Mouse (Mus musculus): ENCODE measurements around the gene Gm15557. TPM values are rescaled to one million over a fixed set of nuclear protein-coding genes. Genes with fewer than 3 reads are reported as not detected.
"Not testable (repeated sequence)": the region's sequence is repeated elsewhere in the genome, so short reads cannot be mapped to it uniquely, and the experiment has no call there.

Gene Gm15557
- not detected in 2 replicates for total RNA-seq (2017)

DNA sequence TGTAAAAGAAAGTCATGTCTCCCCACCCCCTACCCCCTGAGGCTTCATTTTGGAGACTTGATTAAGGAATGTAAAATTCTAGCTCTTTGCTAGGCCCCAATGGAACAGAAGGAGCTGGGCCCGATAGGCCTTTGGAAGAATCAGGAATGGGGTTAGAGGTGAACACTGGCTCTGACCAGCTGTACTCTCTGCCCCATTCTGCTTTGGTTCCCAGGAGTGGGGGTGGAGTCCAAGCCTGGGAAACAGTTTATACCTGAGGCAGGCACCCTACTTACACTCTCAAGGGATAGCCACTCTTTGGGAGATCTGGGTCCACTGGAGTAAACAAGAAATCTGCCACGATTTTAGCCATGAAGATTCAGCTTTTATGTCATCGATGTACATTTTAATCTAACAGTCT is at the start of gene Gm15557:
Gene Gm15557, plus strand, starts transcription at position 48 of the 400 bp plus-strand sequence.
- ATAC-seq (replicated peaks in 1 of 2; ENCODE audit: insufficient read depth in 1 of 2, low FRiP score in 2 of 2, low TSS enrichment in 1 of 2, low read depth in 1 of 2, poor library complexity in 2 of 2, severe bottlenecking in 2 of 2): no peak

DNA sequence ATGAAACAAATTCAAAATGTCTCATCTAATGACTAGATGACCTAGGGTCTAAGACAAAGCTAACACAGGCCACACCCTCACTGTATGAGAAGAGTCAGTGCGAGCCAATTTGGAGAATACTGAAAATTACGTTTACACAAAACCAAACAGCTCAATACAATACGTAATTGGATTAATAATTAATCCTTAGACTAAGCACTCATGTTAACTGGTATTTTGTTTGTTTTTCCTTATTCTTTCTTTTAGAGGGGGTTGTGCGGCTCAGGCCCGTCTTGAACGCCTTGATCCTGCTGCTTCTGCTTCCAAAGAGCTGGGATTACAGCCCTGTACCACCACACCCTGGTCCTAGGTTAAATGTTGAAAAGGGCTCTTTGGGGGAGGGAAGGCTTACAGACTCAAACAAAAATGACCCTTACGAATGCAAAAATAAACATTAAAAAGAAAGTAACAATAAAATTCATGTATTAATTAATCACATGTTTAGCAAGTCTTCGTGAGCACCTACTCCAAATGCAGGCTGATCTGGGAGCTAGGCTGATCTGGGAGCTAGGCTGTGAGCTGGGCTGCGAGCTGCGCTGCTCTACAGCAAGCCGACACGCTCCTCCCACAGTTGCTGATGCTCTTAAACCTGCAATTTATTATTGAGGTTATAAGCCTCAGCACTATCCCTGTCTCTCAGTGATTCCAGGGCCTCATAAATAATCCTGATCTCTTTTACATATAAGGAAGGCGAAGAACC is 46.1 kb upstream of the Gm15557 start:
- no peak for ATAC-seq (replicated peaks in 1 of 2; ENCODE audit: insufficient read depth in 1 of 2, low FRiP score in 2 of 2, low TSS enrichment in 1 of 2, low read depth in 1 of 2, poor library complexity in 2 of 2, severe bottlenecking in 2 of 2)

DNA sequence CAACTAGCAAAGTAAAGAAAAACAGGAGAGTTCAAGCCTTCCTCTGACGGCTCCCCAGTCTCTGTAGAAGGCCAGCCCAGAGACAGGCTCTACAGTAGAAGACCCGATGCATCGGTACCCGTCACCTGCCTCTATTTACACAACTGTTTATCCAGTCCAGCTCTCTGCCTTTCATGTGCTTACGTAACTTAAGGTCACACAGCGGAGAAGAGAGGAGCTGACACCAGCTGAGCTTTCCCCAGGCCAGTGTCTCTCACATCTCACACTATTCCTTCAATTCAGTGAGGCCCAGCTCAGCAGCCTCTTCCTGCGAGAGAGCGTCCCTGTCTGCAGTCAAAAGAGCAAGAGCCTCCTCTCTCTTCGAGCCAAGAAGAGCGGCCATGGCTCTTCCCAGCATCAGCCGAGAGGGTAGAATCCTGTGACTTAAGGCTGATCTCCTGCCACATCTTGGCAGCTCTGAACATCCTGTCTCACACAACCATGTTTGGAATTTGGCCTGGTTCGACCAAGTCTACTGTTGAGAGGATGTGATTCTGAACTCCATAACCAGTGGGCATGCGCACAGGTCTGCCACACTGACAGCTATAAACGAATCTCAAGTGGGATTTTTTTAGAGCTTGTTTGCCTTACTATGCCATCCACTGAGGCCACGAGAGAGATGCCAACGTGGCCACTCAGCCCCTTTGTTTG is 45.3 kb upstream of the Gm15557 start:
- no peak for ATAC-seq (replicated peaks in 1 of 2; ENCODE audit: insufficient read depth in 1 of 2, low FRiP score in 2 of 2, low TSS enrichment in 1 of 2, low read depth in 1 of 2, poor library complexity in 2 of 2, severe bottlenecking in 2 of 2)

DNA sequence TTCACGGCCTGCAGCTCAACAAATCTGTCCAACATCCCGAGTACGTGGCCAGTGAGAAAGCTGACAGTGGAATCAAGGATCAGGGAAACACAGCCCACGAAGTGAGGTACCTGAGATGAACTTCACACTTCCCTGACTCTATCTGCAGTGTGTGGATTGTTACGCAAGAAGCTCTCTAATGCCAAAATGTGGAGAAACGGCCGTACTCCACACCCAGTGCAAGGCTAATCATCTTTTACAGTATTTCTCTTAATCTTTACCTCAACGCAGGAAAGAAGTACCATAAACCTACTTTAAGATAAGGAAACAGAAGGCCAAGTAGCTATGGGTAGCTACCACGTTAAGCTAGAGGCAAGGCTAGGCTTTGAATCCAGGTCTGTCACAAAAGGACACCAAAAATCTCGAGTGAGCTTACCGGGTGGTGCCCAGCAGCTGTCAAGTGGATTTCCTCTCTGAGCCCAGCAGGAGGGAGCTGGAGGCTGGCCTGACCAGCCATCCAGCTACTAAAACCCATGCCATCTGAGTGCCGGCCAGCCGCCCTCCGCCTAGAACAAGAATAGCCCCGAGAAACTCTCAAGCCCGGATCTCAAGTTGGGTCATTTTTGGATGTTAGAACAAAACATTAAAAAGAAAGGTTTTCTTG is 37.4 kb upstream of the Gm15557 start:
- no peak for ATAC-seq (replicated peaks in 1 of 2; ENCODE audit: insufficient read depth in 1 of 2, low FRiP score in 2 of 2, low TSS enrichment in 1 of 2, low read depth in 1 of 2, poor library complexity in 2 of 2, severe bottlenecking in 2 of 2)

DNA sequence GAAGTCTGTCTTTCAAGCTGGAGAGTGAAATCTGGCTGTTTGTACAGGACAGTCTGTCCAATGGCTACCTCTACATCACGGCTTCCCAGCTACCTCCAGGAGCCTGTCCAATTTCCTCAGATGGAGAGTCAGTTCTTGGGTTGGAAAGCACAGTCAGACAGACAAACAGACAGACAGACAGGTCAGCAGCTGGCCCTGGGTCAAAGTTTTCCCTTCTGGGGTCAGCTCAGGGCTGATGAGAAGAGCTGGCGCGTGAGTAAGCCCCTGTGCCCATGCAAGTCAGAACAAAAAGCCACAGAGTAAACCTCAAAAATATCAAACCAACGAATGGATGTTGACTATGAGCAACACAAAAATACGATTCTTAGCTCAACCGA is 36.9 kb upstream of the Gm15557 start:
- no peak for ATAC-seq (replicated peaks in 1 of 2; ENCODE audit: insufficient read depth in 1 of 2, low FRiP score in 2 of 2, low TSS enrichment in 1 of 2, low read depth in 1 of 2, poor library complexity in 2 of 2, severe bottlenecking in 2 of 2)

DNA sequence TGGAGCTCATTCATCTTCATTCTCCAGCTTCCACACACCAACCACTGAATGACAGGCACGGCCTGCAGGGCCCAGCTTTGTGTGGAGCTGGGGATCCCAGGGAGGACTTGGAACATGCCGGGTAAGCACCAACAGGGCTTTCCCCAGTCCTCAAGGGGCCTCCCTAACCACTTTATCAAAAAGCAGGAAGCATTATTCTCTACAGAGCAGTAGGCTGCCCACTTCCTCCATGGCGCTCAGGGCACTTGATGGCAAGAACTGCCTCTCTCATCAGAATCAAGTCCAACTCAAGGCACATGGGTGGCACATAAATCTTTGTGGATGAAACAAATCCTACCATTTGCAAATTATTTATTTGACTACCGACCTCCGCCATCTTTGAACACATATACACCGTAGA is 25.8 kb upstream of the Gm15557 start:
- ATAC-seq (replicated peaks in 1 of 2; ENCODE audit: insufficient read depth in 1 of 2, low FRiP score in 2 of 2, low TSS enrichment in 1 of 2, low read depth in 1 of 2, poor library complexity in 2 of 2, severe bottlenecking in 2 of 2): peak; percentile 49 to 51; a peak in 1 of 4 replicates

DNA sequence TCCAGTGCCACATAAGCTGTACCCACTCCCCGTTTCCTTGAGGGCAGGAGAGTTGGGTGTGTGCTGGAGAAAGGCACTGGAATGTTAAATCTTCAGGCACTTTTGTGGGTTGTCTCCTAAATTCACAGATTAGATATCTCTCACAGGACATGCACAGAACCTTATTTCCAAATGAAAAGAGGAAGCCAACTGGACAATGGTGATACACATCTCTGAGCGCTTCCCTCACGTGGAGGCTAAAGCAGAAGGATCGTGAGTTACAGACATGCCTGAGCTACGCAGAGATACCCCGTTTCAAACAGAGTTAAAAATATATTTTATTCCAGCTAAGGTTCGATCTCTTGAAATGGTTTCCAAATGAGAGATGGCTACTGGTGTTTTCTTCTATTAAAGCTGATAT is 17.4 kb upstream of the Gm15557 start:
- ATAC-seq (replicated peaks in 1 of 2; ENCODE audit: insufficient read depth in 1 of 2, low FRiP score in 2 of 2, low TSS enrichment in 1 of 2, low read depth in 1 of 2, poor library complexity in 2 of 2, severe bottlenecking in 2 of 2): no peak

DNA sequence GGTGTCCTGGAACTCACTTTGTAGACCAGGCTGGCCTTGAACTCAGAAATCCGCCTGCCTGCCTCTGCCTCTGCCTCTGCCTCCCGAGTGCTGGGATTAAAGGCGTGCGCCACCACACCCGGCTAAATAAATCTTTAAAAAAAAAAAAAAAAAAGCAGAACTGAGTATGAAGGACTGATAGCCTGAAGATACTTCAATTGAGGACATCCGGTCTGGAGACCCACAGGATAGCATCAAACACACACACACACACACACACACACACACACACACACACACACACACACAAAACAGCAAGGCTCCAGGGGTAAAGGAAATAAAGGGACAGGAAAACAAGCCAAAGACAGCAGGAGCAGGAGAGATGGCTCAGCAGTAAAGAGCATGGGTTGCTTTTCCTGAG is 15.3 kb upstream of the Gm15557 start:
- not testable (repeated sequence) for ATAC-seq (replicated peaks in 1 of 2; ENCODE audit: insufficient read depth in 1 of 2, low FRiP score in 2 of 2, low TSS enrichment in 1 of 2, low read depth in 1 of 2, poor library complexity in 2 of 2, severe bottlenecking in 2 of 2)

DNA sequence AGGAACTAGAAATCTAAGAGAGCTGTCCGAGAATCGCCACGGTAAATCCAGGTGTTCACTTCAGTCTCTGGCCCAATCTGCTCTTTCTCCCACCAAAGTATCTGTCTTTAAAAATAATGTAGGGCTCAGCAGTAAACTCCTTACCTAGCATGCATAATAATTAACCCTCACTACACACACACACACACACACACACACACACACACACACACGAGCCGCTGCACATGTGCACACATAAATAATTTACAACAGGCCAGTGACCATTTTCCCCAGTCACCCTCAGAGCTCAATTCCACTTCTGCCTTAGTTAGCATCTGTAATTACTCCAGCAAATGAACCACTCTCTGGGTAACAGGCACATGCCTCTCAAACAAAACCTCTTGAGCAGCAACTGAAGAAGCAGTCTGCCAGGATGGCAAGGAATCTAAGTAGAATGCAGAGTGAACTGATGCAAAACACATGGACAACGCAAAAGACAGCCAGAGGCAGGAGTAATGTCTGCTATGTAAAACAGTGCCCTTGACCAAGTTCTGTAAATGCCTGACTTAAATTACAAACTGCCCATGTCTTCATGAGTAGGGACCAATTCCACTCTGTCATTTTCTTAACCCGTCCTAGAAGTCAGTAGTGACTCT is 11.7 kb upstream of the Gm15557 start:
- ATAC-seq (replicated peaks in 1 of 2; ENCODE audit: insufficient read depth in 1 of 2, low FRiP score in 2 of 2, low TSS enrichment in 1 of 2, low read depth in 1 of 2, poor library complexity in 2 of 2, severe bottlenecking in 2 of 2): no peak

DNA sequence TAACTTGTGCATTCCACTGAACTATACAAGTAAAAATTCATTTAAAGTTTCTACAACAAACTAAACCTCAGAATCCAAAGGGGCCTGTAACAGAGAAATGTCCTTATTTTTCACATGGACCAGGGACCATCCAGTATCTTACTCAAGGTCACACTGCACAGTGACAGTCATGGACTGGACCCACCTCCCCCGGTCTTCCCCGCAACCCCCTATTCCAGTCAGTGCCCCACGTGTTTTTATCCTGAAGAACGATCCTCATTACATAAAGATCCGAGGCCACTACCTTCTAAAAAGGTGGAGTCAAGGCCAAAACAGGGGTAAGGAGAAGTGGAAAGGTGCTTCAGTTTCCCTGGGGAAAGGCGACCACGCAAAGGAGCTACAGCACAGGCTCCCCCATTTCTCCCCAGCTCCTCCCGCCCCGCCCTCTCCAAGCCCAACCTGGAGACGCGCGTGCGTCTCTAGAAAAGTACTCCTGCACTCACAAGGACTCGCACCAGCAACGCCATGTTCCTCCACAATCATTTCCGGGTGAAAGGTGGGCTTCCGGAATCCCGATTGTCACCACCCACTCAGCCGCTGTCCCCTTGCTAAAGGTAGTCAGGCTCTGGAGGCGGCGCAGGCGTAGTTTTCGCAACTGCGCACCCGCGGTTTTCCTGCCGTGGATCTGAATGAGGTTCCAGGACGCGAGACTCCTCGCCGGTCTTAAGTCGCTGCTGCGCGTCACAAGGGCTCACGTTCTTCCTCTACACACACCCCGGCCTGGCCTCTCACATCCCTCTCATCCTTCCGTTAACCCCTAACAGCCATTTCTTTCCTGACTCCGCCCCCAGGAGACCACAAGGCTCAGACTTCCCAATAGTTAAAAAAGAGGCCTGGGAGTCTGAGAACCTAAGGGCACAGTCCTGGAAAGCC is 10.7 kb upstream of the Gm15557 start, which contains the start of gene Uqcc1:
Gene Uqcc1, minus strand, starts transcription at position 780 of the 912 bp plus-strand sequence.
- ATAC-seq (replicated peaks in 1 of 2; ENCODE audit: insufficient read depth in 1 of 2, low FRiP score in 2 of 2, low TSS enrichment in 1 of 2, low read depth in 1 of 2, poor library complexity in 2 of 2, severe bottlenecking in 2 of 2): peak; percentile 94 to 98

DNA sequence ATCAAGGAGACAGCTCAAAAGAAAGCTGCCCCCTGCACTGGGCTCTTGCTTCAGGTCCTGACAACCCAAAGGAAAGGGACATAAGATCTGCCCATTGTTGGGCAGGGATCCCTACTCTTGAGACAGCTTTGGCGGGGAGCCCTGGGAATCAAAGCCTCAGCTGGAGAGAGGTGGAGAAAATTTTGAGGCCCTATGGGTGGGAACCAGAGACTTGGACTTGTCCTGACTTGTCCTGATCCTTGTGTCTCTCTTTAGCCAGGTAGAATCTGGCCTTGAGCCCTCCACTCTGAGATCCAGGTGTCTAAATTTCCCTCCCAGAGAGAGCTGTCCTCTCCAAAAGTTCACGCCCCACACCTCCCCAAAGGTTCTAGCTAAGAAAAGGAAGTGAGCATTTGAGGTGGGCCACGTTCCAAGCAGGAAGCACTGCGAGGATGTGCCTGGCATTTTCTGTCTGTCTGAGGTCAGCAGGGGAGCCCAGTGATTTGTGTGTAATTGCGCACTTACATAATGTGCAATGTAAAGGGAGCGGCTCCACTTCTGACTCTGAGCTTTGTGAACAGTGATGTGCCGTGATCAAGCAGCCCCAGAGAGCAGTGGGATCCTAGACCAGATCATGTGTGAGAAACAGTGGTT is 515 bp upstream of the Gm15557 start:
- ATAC-seq (replicated peaks in 1 of 2; ENCODE audit: insufficient read depth in 1 of 2, low FRiP score in 2 of 2, low TSS enrichment in 1 of 2, low read depth in 1 of 2, poor library complexity in 2 of 2, severe bottlenecking in 2 of 2): peak; percentile 74 to 82; a peak in 3 of 4 replicates

DNA sequence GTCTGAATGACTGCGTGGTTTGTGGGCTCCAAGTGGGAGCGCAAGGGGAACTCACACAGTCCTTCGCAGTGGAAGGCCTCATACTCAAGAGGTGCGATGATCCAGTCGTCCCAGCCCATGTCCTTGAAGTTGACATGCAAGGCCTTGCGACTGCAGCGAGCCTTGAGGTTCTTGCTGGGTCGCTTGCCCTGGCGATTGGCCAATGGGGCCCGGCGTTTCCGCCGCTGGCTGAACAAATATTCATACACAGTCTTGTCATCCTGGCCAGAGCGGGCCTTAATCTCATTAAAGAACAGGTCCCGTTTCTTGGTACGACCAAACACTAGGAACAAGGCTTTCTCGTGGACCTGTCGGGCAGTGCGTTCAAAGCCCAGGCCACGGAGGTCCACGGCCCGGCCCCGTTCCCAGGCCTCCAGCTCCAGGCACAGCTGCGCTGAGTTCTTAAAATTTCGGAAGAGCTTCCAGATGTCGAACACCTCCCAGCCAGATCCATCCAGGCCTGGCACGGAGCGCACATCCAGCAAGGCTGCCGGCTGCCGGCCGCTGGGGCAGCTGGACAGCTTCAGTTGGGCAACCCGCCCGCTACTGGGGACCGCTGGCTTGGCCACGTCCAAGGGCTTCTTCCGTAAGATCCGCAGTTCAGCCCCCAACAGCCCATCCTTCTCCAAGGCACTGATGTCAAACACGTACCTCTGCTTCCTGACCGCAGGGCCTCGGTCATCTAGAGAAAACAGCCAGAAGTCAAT is 1.3 kb downstream of the Gm15557 start:
- ATAC-seq (replicated peaks in 1 of 2; ENCODE audit: insufficient read depth in 1 of 2, low FRiP score in 2 of 2, low TSS enrichment in 1 of 2, low read depth in 1 of 2, poor library complexity in 2 of 2, severe bottlenecking in 2 of 2): no peak

DNA sequence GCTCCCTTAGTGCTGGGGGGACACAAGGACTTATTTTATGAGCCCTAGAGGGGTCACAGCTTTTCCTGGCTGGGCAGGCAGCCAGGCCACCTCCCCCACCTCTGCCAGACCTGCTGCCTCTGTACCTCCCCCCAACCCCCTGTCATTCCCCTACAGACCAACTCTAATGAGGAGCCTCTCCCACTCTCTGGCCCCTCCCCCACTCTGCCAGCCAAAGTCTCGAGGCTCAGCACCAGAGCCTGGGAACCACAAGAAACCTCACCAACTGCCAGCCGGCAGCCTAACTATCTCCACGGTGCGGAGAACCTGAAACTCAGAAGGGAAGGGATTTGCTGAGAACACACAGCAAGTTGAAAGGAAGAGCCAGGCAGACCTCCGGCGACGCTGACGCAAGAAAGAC is 2.9 kb downstream of the Gm15557 start:
- ATAC-seq (replicated peaks in 1 of 2; ENCODE audit: insufficient read depth in 1 of 2, low FRiP score in 2 of 2, low TSS enrichment in 1 of 2, low read depth in 1 of 2, poor library complexity in 2 of 2, severe bottlenecking in 2 of 2): no peak

DNA sequence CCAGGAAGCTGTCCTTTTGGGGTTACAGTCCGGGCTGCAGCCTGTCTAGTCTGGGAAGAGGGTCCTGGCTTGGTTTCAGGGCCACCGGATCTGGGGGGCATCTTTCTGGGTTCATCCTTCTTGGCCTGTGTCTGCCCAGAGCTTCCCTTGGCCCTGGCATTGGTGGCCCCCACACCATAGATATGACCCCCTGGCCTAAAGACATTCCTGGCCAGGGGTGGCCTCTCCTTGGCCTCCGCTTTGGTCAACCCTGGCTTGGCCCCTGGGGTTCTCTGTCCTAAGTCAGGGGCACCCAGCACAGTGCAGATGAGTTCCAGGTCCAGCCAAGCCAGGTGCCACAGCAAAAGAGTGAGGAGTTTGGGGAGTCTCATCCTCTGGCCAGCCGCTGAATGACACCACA is 4.2 kb downstream of the Gm15557 start:
- no peak for ATAC-seq (replicated peaks in 1 of 2; ENCODE audit: insufficient read depth in 1 of 2, low FRiP score in 2 of 2, low TSS enrichment in 1 of 2, low read depth in 1 of 2, poor library complexity in 2 of 2, severe bottlenecking in 2 of 2)

DNA sequence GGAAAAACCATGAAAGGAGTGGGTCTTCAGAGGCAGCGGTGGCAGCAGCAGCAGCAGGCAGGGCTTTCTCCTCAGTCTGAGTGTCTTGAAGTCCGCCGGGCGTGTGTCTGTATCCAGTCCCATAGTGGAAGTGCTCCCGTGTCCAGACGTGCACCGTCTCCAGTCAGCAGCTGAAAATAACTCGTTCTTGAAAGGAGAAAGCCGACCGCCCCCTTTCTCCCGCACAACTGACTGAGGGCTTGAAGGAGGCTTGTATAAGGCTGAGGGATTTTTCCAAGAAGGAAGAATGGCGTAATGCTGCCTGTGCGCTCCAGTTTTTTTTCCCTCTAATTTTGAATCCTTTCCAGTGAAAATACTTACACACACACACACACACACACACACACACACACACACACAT is 4.6 kb downstream of the Gm15557 start, which contains the start of gene Gdf5:
Gene Gdf5, minus strand, starts transcription at position 244 of the 400 bp plus-strand sequence.
- ATAC-seq (replicated peaks in 1 of 2; ENCODE audit: insufficient read depth in 1 of 2, low FRiP score in 2 of 2, low TSS enrichment in 1 of 2, low read depth in 1 of 2, poor library complexity in 2 of 2, severe bottlenecking in 2 of 2): no peak

DNA sequence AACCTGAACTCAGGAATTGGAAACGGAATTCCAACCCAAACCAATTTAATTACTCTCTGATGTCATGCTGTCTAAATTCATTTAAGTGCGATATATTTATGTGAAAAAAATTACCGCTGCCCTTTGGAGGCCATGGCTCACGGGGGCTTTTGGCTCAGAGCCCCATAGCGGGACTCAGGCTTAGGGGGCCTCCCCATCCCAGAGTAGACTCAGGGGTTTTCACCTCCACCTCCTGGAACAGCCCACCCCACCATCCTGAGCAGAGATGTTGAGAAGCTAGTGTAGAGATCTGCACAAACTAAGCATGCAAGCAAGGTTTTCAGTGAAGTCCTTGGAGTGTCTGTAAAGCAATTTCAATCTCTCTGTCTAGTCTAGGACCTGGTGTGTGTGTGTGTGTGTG is 5.1 kb downstream of the Gm15557 start:
- no peak for ATAC-seq (replicated peaks in 1 of 2; ENCODE audit: insufficient read depth in 1 of 2, low FRiP score in 2 of 2, low TSS enrichment in 1 of 2, low read depth in 1 of 2, poor library complexity in 2 of 2, severe bottlenecking in 2 of 2)
